Mouse (Mus musculus): Measurements from ENCODE around the gene Guca1a.
"Not testable (repeated sequence)": the region's sequence is repeated elsewhere in the genome, so short reads cannot be mapped to it uniquely, and the experiment has no call there.

Guca1a gene

DNA sequence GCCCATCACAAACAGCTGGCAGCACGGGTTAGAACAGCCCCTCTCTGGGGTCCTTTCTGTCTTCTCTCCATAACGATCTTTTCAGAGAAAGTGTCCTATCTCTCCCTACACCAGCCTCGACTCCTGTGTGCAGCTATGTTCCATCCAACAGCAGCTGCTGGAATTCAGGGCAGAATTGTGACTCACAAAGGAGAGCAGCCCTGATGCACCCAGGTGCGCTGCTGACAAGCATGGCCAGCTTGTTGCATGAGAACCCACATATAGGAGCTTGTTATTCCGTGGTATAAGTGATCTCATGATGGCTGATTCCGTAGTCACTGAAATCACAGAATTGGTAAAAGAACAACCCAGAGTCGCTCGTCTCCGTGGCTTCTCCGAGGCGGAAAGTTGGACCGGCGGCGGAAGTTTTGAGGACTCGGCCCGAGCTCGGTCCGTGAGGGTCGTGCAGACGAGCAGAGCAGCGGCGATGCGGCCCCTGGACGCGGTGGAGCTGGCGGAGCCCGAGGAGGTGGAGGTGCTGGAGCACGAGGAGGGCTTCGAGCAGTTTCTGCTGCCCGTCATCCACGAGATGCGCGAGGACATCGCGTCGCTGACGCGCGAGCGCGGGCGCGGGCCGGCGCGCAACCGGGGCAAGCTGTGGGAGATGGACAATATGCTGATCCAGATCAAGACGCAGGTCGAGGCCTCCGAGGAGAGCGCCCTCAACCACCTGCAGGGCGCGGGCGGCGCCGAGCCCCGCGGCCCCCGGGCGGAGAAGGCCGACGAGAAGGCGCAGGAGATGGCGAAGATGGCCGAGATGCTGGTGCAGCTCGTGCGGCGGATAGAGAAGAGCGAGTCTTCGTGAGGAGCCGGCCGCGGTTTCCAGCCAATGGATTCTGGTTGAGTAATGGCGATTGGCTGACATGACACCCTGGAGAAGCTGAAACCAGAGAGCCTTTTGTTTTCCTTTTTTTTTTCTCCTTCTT is 9.8 kb upstream of the Guca1a start:
- not testable (repeated sequence) for DNase-seq (ENCODE audit: low spot score)

DNA sequence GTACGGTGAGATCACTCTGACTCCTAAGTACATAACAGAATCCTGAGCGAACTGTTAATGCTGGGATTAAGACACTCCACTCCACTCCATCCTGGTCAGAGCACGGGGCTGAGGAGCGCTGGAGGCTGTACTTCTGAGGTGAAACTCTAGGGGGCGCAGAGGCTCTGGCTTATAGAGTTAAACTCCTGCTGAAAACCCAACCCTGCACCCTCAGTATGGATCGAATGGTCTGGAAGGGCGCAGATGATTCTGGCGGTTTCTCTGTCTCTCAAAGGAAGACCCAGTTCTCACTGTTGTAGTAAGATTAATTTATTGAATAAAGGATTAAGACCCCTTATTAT is 8.1 kb upstream of the Guca1a start:
- DNase-seq (ENCODE audit: low spot score), result no peak

DNA sequence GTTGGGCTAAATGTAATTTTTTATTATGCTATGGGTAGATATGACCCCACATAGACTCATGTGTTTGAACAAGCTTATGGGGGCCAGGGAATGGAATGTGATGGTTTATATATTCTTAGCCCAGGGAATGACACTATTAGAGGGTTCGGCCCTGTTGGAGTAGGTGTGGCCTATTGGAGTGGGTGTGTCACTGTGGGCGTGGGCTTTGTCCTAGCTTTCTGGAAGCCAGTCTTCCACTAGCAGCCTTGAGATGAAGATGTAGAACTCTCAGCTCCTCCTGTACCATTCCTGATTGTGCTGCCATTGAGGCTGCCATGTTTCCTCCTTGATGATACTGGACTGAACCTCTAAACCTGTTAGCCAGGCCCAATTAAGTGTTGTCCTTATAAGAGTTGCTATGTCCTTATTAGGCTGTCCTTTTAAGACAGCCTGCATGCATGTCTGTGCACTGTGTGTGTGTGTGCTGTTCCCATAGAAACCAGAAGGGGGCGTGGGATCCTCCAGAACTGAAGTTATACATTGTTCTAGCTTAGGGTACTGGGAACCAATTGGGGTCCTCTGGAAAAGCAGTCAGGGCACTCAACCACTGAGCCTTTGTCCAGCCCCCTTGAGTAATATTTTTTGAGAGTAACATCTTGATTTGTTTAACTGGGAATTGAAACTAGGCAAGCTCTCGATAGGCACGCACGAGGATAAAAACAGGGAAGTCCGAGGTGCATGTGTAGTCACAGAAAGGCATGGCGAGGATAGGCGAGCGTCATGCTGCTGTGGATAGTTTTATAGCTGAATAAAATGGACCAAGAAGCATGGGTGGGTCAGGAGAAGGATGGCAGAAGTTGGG is 7.6 kb upstream of the Guca1a start:
- no peak for DNase-seq (ENCODE audit: low spot score)

DNA sequence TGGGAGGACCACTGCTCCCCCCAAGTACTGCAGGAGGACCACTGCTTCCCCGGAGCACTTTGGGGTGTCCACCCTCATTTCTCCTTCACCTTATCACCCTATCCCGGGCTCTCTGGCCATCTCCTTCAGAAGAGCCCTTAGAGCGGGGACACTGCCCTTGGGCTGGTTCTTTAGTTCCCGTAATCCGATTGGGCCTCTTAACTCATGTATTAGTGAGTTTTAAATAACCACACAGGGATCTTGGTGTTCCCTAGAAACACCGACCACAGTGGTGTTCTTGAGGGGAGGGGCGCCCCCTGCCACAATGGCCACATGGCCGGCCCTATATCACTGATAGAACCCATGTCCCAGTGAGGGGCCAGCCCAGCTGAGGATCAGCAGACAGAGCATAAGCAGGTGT is 1.3 kb downstream of the Guca1a start:
- DNase-seq (ENCODE audit: low spot score), result no peak

DNA sequence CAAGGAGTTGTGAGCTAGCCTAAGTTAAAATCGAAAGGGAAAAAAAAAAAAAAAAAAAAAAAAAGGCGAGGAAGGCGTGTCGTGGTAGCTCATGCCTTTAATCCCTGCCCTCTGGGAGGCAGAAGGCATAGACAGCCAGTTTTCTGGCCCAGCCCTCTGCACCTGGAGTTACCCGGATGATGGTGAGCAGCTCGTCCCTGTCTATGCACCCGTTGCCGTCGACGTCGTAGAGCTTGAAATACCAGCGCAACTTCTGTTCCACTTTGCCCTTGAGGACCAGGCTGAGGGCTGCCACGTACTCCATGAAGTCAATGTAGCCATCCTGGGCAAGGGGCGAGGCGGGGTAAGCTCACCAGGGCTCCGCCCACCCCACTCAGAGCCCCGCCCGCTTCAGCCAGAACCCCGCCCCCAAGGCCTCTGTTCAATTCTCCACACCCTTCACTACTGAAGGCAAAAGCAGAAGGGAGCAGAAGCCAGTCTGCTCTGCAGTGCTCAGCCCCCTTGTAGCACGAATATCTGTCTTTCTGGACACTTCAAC is 4.9 kb downstream of the Guca1a start:
- no peak for DNase-seq (ENCODE audit: low spot score)

DNA sequence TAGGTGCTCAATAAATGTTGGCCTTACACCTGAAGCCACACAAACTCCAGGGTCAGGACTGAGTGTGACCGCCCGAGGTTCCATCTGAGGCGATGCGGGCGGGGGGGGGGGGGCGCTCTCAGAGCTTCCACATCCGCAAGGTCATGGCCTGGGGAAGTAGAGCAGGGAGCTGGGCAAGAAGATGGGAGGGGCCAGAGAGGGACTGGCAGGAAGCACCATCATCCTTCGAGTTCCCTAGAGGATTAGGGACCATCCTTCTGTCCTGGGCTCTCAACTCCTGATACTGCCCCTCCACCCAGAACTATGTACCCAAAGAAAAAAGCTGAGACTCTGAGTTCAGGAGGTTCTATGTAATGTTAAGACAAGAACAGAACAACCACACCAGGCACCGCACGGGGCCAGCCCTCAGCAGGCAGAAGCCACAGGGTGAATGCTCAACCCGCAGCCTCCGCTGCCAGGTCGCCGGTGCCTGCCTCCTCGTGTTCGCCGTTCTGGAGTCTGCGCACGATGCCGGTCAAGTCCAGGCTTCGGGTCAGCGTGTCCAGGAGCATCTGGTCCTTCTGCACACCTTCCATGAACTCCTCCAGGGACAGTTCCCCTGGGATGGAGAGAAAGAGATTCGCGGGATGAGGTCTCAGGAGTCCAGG is 6.0 kb downstream of the Guca1a start:
- DNase-seq (ENCODE audit: low spot score), result no peak

DNA sequence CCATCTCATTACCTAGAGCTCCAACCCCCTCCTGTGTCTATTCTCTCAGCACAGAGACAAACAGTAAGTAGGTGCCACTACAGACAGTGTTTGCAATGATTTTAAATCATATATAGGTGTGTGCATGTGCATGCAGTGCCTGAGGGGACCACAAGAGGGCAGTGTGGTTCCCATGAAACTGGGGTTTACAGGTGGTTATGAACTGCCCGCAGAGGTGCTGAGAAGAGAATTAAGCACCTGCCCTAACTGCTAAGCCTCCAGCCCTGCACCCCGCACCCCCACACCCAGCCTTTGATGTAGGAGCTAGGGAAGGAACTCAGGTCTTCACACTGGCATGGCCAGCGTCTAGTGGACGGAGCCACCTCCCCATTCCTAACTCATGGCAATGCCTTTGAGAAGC is 13.7 kb downstream of the Guca1a start:
- no peak for DNase-seq (ENCODE audit: low spot score)

DNA sequence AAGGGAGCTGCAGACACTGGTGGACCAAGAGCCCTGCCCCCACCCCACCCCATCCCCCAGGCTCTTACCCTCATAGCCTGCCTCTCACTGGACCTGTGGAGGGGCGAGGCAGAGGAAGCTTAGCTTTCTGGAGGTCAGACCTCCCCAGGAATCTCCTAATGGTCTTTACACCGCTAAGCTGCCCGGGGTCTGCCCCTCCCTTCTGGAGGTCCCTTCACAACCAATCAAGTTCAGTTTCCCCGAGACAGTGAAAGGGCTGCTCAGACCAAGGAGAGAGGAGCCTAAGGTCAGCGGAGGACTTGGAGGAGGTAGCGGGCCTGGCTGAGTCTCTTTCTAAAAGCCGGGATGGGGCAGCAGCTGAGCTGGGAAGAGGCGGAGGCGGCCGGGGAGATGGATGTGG is 15.2 kb downstream of the Guca1a start, which contains the start of gene Guca1b:
Guca1b (plus strand) TSS at position 249 of the 400 bp plus-strand sequence.
- DNase-seq (ENCODE audit: low spot score), result no peak

DNA sequence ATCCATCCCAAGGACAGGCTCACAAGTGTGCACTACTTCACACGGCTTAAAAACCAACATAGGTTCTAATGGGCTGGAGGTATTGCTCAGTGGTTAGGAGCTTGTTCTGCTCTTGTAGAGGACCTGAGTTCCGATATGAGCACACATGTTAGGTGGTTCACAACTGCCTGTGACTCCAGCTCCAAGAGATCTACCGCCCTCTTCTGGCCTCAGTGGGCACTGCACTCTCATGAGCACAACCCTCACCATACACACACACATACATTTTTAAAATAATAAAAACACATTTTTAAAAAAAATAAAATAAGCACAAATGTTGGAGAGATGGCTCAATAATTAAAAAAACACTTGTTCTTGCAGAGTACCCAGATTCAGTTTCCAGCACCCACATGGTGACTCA is 16.3 kb downstream of the Guca1a start:
- DNase-seq (ENCODE audit: low spot score), result no peak

DNA sequence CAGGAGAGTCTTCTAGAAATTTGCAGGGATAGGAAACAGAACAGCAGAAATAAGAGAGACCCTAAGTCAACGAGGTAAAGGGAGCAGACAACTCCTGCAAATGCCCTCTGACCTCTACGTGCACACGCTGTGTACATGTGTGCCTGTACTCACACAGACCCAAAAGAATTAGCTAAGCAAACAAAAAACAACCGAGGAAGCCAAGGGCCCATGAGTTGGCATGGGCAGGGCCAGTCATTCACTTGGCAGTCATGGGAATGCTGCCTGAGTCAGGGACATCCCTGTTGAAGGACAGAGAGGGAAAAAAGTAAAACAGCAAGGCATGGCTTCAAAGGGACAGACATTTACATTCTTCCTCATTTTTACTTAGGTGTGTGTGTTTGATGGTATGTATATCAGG is 17.1 kb downstream of the Guca1a start:
- DNase-seq (ENCODE audit: low spot score), result no peak

DNA sequence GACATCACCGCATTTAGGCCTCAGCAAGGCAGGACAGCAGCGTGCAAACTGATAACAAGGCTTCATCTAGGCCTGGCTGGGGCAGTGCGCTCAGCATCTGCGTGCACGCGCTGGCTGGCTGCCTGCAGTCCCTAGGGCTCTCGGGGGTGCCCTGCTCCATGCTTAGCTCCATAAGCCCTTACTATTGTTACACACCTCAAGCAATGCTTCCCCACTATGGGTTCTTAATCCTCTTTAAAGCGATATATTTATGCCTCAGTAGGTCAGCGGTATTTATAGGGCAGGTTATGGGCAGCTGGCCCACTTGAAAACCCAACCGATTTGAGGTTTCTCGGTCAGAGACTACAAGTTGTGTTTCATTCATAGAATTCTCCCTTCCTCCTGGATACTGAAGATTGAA is 18.5 kb downstream of the Guca1a start:
- DNase-seq (ENCODE audit: low spot score), result no peak

DNA sequence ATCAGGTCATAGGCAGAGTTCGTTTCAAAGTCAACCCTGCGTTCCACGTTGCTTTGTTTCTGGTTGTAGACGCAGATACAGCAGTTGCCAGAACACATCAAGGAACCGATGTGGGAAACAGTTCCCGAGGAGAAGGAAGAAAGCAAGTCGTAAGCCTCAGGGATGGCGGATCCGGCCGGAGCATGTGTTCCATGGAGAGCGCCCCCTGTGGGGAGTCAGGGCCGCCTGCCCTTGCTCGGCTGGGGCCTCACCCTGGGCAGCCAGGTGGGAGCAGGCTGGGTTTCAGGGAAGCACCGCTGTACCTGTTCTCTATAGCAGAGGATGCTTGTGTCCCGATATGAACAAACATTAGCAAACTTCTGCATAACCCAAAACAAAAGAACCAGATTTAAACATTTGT is 22.3 kb downstream of the Guca1a start:
- no peak for DNase-seq (ENCODE audit: low spot score)

DNA sequence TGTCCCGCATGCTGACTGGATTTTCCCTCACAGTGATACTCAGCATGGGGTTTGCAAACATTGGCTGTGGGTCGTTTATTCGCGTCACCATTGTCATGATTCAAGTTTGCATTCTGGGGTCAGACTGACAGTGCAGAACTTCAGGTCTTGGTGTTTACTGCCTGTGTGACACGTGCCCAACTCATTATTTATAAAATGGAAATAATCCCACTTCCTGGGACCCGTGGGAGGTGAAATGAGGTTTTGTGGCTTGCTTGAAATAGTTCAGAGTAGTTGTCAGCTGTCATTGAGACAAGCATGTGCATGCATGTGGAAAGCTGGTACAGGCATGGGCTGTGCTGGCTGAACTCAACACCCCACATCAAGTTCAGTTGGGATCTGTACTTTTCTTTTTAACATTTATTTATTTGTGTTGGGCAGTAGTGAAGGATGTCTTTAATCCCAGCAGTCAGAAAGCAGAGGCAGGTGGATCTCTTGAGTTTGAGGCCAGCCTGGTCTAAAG is 23.6 kb downstream of the Guca1a start:
- no peak for DNase-seq (ENCODE audit: low spot score)

DNA sequence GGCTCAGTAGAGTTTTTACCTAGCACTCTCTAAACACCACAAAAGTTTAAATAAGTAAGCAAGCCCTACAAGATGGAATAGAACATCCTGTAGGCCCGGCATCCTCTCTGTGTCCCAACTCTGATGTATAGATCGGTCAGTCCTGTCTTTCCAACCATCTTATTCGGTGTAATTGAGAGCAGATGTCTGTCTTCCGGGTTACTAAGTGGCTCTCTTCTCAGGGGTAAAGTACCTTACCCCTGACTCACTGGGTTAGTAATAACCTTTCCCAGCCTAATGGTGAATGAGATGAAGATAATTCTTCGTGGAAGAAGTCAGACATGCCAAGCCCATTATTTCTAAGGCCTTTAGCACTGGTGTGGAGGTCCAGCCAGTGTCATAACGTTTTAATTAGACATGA is 26.4 kb downstream of the Guca1a start:
- DNase-seq (ENCODE audit: low spot score), result no peak

DNA sequence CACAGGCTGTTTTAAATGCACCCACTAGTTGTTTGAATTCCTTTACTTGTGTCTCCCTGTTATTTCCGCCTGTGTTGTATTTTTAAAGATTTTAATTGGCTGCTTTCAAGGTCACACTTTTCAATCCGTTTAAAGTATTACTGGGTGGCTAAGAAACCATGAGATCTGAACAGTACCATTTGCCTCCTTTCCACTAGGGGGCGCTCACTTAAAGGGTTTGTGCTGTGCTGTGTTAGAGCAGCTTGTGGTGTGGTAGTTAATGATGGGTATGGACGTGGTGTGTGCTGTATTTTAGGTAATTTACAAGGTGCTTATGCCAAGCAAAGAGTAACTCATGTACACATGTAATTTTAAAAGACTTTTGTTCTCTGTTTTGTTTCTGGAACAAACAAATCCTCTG is 28.9 kb downstream of the Guca1a start:
- peak; percentile 65 for DNase-seq (ENCODE audit: low spot score)

DNA sequence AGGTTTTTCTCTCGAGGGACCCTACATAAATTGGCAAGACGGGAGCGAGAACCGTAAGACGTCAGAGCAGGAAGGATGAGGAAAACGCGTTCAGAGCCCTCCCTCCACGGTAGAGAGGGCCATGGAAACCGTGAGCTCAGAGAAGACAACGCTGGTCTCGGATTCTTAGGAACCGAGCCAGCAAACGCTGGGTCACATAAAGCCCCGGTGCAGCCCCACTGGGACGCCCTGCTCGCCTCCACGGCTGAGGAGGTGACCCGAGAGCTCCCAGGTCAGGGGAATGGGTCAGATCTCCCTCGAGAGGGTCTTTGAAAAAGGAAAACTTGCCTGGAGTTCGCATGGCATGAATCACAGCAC is 31.3 kb downstream of the Guca1a start:
- DNase-seq (ENCODE audit: low spot score), result no peak

DNA sequence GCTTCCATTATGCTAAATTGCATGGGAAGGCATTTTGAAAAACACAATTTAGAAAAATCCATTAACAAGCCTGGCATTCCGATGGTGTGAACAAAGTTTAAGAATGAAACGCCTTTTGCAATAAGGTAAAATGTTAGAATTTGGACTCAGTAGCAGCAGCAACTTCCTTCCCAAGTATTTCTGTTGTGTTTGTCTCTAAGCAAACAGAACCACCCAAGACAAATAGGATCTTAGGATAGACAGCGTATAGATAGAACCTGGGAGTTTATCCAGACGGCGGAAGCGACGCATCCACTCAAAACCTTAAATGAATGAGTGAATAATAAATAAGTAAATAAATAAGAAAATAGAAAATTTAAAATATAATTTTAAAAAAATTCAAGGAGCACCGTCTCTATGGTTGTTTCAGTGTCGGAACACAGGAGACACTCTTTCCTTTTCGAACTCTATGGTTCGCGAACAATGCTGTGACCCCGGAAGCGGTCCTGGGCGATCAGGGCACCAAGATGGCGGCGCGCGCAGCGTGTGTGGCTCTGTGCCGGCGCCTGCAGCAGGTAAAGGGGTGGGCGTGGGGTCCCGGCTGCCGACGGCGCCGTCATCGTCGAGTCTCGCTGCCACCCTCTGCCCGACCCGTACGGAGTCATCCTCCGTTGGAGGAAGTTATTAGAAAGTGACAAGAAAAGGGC is 31.8 kb downstream of the Guca1a start, which contains the start of gene Mrps10:
Mrps10 (plus strand) TSS at position 487 of the 686 bp plus-strand sequence.
- DNase-seq (ENCODE audit: low spot score), result peak; percentile 82

DNA sequence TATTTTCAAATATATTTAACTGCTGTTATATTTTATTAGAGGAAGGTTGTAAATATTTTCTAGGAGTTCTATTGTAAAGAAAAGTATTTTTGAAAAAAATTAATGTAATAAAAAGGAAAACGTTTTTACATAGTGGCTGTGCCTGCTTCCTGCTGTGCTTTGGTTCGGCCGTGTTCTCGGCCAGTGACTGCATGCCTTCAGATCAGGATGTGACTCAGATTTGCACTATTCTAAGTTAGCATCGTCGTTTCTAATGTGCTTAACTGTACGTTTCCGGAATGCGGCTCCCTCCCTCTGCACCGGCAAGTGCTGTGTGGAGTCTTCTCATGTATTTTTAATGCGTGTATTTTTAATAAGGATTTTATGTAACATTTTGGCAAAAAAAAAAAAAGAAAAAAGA is 39.0 kb downstream of the Guca1a start:
- DNase-seq (ENCODE audit: low spot score), result no peak

DNA sequence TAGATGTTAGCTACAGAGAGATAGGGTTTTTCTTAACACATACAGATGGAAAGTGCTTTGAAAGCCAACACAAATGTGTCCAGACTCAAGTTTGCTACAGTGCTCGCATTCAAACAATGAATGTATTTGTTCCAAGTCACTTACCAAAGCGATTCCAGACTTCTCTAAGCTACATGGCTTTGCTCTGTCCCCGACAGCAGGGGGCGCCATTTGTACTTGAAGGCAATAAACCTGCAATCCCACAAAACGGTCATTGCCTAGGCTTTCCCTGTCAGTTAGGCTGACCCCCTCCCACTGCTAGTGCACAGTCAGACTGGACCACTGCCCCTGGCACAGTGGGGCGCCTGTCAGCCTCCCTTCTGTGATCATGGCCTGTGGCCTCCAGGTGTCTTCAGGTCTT is 40.4 kb downstream of the Guca1a start:
- peak; percentile 17 for DNase-seq (ENCODE audit: low spot score)

DNA sequence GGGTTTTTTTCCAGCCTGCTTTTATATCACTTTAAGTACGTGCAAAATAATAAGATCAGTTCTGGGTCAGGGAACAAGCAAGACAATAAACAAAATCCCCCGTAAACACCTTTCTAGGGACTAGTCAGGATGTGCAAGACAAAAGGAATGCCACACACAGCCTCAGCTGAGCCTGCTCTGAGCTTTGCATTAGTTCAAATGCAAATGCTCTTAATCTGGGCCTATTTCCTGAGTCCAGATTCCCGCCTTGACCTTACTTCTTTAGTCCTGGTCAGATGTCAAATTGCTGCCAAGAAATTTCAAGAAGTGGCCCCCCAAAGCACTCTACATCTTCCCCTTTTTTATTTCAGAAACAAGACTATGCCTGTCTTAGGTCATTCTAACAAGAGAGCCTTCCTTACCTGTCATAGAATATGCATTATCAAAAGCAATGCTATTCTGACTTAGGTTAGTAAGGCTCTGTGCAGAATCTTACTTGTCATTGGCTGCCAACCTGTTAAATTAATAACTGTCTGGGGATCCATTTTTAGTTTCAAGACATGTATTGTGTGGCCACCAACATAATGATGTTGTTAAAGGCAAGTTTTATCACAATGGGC is 50.6 kb downstream of the Guca1a start:
- DNase-seq (ENCODE audit: low spot score), result no peak

Data from layer of hippocampus, adult 9-10 months (tissue).